Mouse (Mus musculus) retina, embryonic 14.5 days (tissue): ENCODE measurements at regions not wholly inside any gene's neighbourhood (a gene's known extent, or its start where the extent isn't known, plus 50 kb on each side); places are given as distances from the start of the nearest gene placed in this dataset.

Experiments
- DNase-seq: peaks from one replicate; pipeline ENCODE4 v3.0.0-alpha.2; 2015; ENCODE audit warnings: low spot score

GRCm38 (mm10) chr16:49578976-49579375 lies 120.1 kb upstream of the Ift57 start:
- DNase-seq, result no peak

DNA sequence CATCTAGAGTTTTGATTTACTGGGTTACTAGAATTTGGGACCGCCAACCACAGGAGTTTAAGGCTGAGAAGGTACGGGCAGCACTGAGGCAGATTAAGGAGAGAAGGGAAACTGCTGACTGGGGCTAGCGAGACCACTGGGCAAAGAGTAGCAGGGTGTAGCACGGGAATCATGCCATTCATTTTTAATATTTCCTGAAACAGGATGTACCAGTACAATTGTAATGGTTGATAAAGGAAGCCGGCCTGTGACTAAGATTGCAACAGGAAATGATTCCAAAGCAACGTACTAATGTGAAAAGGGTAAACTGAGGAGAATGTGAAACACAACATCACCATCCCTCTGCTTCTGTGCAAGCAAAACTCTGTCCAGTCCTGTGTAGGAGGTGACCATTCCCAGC lies 118.3 kb upstream of the Ift57 start:
- DNase-seq, result no peak

DNA sequence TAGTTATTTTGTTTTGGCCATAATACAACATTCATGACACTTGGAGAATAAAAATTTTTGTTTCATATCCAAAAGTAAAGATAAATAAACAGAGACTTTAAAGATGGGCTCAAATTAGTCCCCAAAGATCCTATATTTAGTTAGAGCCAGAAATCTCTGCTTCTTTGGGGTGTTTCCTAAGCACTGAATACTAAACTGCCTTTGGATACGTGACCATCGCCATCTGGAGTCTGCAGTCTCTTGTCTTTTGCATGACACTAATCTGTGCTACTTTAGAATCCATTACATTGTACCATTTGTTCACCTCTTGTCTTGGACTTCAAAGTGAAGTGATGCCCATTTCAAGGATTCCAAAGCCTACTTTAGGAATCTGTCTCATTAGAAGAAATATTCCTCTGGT lies 92.5 kb upstream of the Ift57 start:
- DNase-seq, result no peak

DNA sequence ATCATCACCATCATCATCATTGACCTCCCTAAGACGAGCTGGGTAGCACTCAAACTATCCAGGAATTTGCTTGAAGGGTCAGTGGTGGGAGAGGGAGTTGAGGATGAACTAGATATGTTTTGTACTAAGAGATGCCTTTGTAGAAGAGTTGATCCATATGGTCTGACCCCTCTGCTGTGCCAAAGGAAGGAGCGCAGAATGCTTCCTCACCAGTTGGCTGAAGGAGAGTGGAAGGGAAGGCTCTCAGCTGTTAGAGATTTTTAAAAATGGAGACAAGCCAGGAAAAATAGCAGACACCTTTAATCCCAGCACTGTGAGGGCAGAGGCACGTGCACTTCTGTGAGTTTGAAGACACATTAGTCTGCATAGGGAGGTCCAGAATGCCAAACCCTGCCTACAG lies 84.2 kb upstream of the Ift57 start:
- no peak for DNase-seq

DNA sequence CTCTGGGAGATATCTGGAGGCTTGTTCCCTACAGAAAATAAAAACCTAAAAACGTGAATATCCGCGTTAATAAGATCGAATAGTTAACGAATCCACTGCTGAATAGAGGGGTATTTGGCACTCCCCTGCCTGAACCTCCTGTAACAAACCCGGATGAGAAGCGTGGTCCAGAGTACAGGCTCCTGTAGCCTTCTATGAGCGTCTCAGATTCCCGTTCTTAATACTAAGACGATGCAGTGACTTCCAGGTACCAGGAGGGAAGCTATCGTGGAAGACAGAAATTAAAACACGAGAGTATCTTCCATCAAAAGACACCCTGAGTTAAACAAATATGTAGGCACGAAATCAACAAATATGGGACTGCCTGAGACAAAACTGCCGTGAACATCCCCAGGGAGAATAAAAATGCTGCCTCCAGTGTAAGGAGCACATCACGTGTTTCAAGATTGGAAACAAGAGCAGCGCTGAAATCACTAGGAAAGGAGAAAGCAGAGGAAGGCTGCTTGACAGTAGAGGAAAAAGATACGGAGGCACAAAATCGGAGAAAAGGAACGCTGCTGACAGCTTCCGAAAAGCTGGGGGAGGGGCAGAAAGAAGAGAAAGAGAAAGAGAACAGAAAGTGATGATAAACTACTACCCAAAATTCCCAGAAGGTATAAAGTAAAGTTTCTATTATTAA lies 83.6 kb upstream of the Ift57 start:
- DNase-seq, result no peak

DNA sequence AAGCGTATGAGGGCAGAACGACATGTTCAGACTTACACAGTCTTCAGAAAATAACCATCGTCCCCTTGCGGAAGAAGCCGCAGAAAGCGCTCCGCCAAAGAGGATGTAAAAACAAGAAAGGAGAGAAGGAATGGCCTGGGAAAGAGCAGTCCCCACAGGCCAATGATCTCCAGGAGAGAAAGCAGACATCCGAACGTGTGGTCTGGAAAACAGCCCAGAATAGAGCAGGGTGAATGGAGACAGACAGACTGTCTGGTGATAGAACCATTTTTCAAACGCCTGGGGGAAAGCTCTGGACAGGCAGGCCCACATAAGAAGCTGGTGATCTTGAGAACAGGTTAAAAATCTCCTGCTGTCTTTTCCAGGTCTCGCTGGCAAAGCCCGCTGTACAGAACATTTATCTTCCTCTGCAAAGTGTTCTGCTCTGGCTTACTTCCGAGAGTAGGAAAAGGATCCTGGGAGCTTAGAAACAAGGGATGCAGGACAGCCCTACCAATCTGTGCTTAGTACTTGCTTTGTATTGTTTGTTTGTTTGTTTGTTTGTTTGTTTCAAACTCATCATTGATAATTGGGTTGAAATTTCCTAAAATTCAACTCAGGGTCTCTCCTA lies 82.7 kb upstream of the Ift57 start:
- no peak for DNase-seq

DNA sequence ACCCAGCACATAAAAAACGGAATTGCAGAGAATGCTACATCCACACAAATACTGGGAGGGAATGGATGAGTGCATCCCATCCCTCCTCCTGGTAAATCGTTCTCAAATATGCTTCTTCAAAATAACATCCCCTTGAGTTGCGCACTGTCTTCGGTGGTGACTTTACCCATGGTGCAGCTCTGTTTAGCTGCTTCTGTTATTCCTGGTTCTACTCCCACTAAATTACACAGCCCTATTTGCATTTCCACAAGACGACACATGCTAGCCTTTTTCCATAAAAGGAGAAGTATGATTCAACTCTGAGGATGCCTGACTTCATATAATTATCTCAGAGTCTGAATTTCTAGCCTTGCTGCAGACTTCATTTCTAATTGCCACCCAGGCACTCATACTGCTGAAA lies 65.5 kb upstream of the Ift57 start:
- DNase-seq, result no peak

DNA sequence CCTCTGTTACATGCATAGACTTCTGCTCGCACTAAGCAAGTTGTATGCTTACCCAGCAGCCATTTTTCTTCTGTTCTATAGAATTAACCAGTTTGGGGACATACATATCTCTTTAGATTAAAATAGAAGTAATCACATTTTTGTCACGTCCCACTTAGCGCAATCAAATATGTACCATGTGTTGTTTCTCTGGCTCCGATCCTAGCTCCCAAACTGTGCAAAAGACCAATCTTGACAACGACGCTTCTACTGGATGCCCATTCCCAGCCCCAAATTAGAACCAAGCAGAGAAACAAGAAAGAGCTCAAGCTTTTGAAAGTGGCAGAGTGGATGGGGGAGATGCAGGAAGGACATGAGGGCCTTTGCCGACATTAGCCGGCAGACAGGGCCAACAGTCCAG lies 63.5 kb upstream of the Ift57 start:
- no peak for DNase-seq

- no peak for DNase-seq
Measured at GRCm38 (mm10) chr16:49636467-49636866, 62.6 kb upstream of the Ift57 start.

DNA sequence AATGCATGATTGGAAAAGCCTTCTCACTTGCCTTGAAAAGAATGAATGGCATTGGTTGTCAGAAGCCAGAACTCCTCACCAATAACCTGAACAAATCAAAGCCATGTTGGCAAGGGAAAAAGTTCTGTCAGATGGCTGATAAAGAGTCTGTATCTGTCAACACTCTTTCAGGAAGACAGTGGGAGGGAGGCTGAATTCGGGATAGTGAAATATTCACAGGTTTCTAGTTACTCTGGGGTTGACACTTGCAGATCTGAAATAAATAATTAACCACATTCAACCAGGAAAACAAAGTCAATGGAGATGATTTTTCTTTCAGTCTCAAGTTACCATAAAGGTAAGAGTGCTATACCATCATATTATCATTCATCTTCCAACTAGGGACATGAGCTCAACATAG lies 56.3 kb upstream of the Ift57 start:
- DNase-seq, result no peak

GRCm38 (mm10) chr16:49644416-49644815 lies 54.6 kb upstream of the Ift57 start:
- DNase-seq, result no peak

DNA sequence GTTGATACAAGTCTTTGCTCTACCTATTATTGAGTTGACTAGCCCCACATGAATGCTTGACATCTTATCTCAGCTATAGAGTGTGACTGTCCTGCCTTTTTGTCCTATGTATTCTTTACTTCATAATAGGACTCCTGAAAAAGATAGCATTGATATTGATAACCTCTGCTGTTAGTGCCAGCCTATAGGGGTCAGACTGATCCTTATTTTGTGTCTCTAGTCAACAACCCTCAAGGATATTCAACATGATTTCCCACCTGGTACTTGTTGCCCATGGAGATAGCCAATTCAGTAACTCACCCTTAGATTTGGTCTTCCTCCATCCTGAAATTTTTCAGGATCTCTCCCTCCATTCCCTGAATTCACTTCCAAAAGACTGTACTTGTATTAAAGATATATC lies 52.6 kb upstream of the Ift57 start:
- DNase-seq, result no peak
